Mouse (Mus musculus) adrenal gland, postnatal 14 days (tissue): ENCODE results near the gene 1190005I06Rik. TPM values are rescaled to one million over a fixed set of nuclear protein-coding genes. Genes with fewer than 3 reads are reported as not detected.

ENCODE experiments used
- DNase-seq: peaks from one replicate; pipeline ENCODE4 v3.0.0; 2021; ENCODE audit warnings: mixed read lengths
- long read RNA-seq, 2 experiments: library from polyadenylated mRNA; stranded (forward); transcript quantifications; one replicate each; pipeline ENCODE4 v2.0.0; 2021
- total RNA-seq: library from RNA; stranded (reverse); gene quantifications from 2 replicates; pipeline ENCODE4 v1.2.3, GENCODE M21; 2021

The 1190005I06Rik gene
- total RNA-seq, result 27.8 and 31.6 TPM in 2 replicates
- long read RNA-seq, experiment 1, transcript 1190005I06Rik-201 (4 exons, 844 nt), result major isoform, 36 of 45 reads
- long read RNA-seq, experiment 1, partial matches to known transcripts, result 0 of 45 reads
- long read RNA-seq, experiment 1, other reads (novel, unspliced or antisense), result 9 of 45 reads
- long read RNA-seq, experiment 2, transcript 1190005I06Rik-201 (4 exons, 844 nt), result major isoform, 44 of 55 reads
- long read RNA-seq, experiment 2, partial matches to known transcripts, result 0 of 55 reads
- long read RNA-seq, experiment 2, other reads (novel, unspliced or antisense), result 10 of 55 reads

GRCm38 (mm10) chr8:120647532-120647931 lies at the start of gene 1190005I06Rik:
Gene 1190005I06Rik, minus strand, starts transcription at chr8:120647632.
- no peak for DNase-seq

GRCm38 (mm10) chr8:120696401-120697153 lies 49.1 kb upstream of the 1190005I06Rik start:
- DNase-seq, result no peak

DNA sequence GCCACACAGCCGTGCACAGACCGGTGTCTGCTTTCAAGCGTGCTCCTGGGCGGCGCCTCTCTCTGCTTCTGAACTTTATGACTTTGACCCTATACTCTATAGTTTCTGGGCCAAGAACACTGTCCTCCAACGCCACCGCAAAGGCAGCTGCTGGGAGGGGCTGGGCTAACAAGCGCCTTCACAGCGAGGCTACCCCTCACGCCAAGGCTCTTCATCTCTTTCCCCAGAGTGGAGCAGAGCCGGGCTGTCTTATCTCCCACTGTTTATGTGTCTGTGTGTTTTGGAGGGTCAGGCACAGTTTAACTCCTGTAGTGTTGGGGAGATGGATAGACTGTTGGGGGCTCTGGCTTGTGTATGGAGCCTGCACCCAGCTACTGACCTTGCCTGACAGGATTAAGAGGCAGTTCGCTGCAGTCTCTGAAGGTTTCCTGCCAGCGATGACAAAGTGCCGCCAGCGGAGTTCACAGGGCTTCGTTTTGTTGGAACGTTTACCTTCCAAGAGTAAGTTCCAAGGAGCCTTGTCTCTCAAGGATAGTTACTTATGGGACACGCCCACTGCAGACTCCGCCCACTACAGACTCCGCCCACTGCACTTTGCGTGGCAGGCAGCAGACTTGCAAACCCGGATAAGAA lies 46.5 kb upstream of the 1190005I06Rik start:
- peak; percentile 68 for DNase-seq

DNA sequence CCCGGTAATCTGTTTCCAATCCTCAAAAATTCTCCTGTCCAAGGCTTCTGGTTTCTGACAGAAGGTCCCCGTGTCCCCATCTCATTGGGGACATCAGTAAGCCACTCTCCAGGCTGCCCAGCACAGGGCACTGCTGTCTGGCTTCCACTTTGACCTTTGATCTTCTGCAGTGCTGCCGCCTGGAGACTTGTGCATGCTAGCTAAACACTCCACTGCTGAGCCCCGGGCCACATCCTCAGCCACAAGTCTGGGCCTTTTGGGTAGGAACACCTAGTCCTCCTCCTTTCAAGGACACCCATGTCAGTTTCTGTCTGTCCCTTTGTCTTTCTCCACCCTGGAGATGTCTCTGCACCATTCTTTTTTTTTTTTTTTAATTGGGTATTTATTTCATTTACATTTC lies 45.5 kb upstream of the 1190005I06Rik start:
- no peak for DNase-seq

DNA sequence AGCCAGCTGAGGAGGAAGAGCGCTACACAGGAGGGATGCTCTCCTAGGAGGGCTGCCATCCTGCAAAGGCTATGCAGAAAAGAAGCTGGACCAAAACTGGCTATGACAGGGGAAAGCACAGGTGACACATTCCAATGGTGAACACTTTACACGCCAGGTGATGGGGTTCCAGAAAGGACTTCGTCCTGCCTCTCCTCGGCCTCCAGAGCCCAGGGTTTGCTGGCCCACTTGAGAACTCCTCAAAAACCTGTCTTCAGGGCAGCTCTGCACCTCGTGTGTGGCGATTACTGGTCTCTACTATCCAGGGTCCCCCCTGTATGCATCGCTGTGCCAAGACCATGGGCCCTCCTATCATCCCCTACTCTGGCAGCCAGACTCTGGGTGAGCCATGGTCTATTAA lies 41.1 kb upstream of the 1190005I06Rik start:
- no peak for DNase-seq

DNA sequence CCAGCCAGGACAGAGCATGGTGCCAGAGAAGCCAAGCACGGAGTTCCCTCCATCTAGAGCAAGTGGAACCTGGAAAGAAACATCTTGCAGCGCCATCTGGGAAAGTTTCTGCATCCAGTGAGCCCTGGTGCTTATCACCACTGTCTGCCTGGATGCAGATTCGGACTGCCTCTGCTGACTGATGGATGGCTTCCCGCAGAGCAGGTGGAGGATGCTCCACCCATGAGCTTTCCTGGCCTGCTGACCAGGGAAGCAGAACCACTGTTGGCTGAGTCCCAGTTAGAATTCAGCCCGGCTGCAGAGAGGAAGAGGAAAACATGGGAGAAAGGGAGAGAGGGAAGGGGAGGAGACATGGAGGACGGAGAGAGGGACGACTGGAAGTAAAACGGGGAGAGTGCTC lies 40.4 kb upstream of the 1190005I06Rik start:
- peak; percentile 52 for DNase-seq

DNA sequence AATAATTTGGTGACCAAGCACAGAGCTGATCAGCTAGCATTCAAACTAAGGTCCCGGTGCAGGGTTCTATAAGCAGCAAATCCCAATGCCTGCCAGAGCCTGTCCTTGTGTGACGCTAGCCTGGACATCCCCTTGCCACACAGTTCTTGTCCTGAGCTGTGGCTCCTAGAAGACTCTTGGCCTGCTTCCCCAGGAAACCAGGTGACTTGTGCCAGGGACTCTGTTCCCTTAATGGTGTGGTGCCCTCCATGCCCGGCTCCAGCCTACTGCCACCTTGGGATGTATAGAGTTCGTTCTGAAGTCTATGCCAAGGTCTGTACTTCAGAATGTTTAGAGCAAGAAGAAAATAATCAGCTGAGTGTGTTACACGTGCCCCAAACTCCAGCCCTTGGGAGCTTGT lies 39.1 kb upstream of the 1190005I06Rik start:
- DNase-seq, result peak; percentile 46

DNA sequence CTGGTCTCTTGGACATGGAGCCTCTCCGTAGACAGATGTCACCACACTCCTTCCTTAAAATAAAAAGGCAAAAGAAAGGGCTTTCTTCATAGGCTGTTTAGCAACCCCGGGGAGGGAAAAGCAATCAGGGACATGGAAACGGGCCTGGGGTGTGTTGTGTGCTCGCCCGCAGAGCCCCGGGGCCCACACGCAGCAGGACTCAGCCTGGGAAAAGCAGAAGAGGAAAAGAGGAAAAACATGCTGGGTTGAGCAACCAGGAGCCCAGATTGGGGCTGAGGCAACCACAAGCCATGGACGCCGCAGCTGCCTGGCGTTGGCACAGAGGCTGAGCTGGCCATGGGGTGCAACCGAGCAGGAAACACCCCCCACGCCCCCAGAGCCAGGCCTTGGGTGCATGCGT lies 38.6 kb upstream of the 1190005I06Rik start:
- DNase-seq, result peak; percentile 67

DNA sequence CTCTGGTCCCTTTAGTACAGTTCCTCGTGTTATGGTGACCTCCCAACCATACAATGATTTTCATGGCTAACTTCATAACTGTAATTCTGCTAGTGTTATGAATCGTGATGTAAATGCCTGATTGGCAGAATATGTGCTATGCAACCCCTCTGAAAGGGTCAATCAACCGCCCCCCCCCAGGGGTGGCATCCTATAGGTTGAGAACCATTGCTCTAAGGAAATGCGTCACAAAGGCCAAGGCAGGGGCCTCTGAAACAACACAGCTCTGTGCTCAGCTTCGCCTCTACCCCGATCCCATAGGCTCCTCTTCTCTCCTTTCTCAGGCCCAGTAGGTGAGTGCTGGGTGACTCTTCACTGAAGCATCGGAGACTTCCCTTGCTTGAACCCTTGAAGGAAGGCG lies 38.2 kb upstream of the 1190005I06Rik start:
- DNase-seq, result no peak

DNA sequence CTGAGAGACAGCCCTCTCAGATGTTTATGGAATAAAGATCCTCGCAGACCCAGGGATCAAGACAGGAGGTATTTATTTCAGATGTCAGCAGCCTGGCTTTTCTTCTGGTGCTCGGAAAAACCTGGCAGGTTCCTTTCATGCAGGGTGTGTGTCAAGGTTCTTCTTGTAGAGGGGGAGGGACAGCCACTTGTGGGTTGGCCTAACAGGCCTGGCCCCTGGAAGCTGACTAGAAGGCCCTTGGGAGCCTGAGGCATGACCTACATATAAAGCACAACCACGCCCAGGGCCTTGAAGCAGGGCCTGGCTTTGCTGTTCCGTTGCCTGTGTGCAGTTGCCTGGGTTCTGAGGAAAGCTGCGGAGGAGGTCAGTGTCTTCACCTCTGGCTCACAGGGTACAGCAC lies 37.7 kb upstream of the 1190005I06Rik start:
- peak; percentile 88 for DNase-seq

DNA sequence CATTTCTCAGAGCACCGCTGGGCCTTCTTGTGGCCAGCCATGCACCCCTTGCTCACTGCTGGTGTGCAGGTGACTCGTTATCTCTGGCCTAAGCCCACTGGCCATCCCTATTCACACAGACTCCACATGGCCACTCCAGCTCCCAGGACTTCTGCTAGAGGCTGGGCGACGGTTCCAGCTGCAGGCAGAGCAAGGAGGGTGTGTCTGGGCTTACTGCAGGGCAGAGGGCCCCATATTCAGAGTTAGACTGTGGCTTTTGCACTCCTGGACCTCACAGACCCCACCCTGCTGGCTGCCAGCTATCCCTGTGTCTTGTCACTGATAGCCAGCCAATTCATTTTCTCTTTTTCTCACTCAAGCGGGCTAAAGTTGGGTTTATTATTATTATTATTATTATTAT lies 36.6 kb upstream of the 1190005I06Rik start:
- no peak for DNase-seq

- DNase-seq, result peak; percentile 89
Observed at GRCm38 (mm10) chr8:120683602-120684001, 36.2 kb upstream of the 1190005I06Rik start.

GRCm38 (mm10) chr8:120681113-120681512 lies 33.7 kb upstream of the 1190005I06Rik start:
- no peak for DNase-seq

GRCm38 (mm10) chr8:120680405-120680804 lies 33.0 kb upstream of the 1190005I06Rik start:
- DNase-seq, result peak; percentile 68

- peak; percentile 33 for DNase-seq
Observed at GRCm38 (mm10) chr8:120679629-120680387, 32.4 kb upstream of the 1190005I06Rik start.

DNA sequence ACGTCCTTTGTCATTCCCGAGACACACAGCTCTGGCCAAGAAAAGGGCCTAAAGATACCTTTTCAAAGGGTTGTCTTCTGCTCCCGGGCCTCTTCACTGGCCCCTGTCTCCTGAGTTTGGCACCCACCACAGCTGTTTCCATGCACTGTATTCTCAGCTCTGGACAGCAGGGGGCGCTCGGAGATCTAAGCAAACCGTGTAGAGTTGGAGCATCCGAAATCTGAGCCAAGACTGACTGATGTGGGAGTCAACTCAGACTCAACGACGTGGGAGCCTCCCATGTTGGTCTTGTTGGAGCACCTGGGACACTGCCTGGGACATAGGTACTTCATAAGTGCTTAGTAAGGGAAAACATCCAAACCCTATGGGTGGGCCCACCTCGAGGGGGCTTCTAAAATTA lies 31.0 kb upstream of the 1190005I06Rik start:
- DNase-seq, result peak; percentile 90

DNA sequence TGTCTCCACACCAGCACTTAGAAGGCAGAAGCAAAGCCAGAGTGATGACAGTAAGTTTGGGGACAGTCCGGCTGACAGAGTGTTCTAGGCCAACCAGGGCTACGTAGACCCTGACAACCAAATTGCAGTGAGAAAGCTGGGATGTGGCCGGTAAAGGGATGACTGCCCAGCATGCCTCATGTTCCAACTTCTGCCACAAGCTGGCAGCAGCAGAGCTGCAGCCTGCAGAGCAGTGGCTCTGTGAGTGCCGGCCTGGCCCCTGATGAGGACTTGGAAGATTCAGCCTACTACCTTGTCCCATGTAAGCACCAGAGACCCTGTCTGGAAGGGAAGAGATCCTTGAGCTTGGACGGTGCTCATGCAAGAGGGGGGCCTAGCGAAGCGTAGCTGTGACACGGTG lies 28.3 kb upstream of the 1190005I06Rik start:
- no peak for DNase-seq

GRCm38 (mm10) chr8:120673298-120673697 lies 25.9 kb upstream of the 1190005I06Rik start:
- no peak for DNase-seq

DNA sequence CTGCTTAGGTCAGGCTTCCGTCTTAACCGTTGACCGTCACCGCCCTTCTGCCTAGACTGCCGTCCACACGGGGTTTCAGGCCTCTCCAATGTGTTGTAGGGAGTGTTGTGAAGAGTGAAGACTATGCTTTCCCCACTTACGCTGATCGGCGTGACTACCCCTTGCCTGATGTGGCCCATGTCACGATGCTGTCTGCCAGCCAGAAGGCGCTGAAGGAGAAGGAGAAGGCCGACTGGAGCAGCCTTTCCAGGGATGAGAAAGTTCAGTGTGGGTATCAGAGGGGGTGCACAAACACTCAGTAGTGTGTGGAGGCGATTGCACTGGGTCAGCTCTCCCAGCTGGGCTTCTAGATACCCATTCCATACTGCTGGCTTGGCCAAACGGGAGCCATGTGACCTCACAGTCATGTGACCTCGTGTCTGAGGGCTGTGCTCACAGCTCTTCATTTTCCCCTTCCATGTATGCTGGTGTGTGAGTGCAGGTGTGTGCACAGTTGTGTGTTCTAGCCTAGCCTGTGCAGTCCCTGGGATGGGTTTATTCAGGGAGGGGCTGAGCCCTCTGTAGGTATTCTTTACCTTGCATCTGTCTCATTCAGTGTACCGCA lies 25.3 kb upstream of the 1190005I06Rik start:
- no peak for DNase-seq

GRCm38 (mm10) chr8:120671775-120672174 lies 24.3 kb upstream of the 1190005I06Rik start:
- DNase-seq, result no peak

GRCm38 (mm10) chr8:120668374-120668905 lies 21.0 kb upstream of the 1190005I06Rik start, which contains the start of gene Emc8:
Gene Emc8, minus strand, starts transcription at chr8:120668573.
- peak; percentile 70 for DNase-seq
